Mouse (Mus musculus): Measurements from ENCODE around the gene Sirt2. TPM values are rescaled to one million over a fixed set of nuclear protein-coding genes. Genes with fewer than 3 reads are reported as not detected.

Sirt2 gene
- 71.4 and 75.2 TPM in 2 replicates for total RNA-seq (2021)
- long read RNA-seq, transcript Sirt2-202 (15 exons, 1,828 nt): major isoform, 92 of 128 reads
- long read RNA-seq, transcript Sirt2-201 (16 exons, 1,843 nt): minor isoform, 17 of 128 reads
- long read RNA-seq, partial matches to known transcripts: 7 of 128 reads
- long read RNA-seq, other reads (novel, unspliced or antisense): 10 of 128 reads

- DNase-seq: peak; percentile 90
Observed at GRCm38 (mm10) chr7:28766173-28766879, at the start of gene Sirt2. TSS of gene Sirt2 (plus strand) at chr7:28766735.

GRCm38 (mm10) chr7:28717726-28718125, 48.8 kb upstream of the Sirt2 start:
- DNase-seq: no peak

GRCm38 (mm10) chr7:28719159-28719558, 47.4 kb upstream of the Sirt2 start:
- DNase-seq: no peak

- DNase-seq: no peak
Observed at GRCm38 (mm10) chr7:28719650-28720049, 46.9 kb upstream of the Sirt2 start.

GRCm38 (mm10) chr7:28720753-28721537, 45.6 kb upstream of the Sirt2 start:
- no peak for DNase-seq

GRCm38 (mm10) chr7:28722079-28722478, 44.5 kb upstream of the Sirt2 start:
- no peak for DNase-seq

- DNase-seq: no peak
Observed at GRCm38 (mm10) chr7:28724613-28725012, 41.9 kb upstream of the Sirt2 start.

- DNase-seq: peak; percentile 87
Observed at GRCm38 (mm10) chr7:28726600-28726999, 39.9 kb upstream of the Sirt2 start.

GRCm38 (mm10) chr7:28727649-28728340, 38.7 kb upstream of the Sirt2 start:
- DNase-seq: peak; percentile 27

GRCm38 (mm10) chr7:28732341-28733142, 34.0 kb upstream of the Sirt2 start:
- peak; percentile 84 for DNase-seq

- DNase-seq: no peak
Observed at GRCm38 (mm10) chr7:28733211-28733610, 33.3 kb upstream of the Sirt2 start.

GRCm38 (mm10) chr7:28735701-28736100, 30.8 kb upstream of the Sirt2 start:
- no peak for DNase-seq

GRCm38 (mm10) chr7:28739829-28740228, 26.7 kb upstream of the Sirt2 start:
- DNase-seq: no peak

GRCm38 (mm10) chr7:28740949-28741348, 25.6 kb upstream of the Sirt2 start:
- no peak for DNase-seq

- DNase-seq: no peak
Observed at GRCm38 (mm10) chr7:28741368-28741708, 25.2 kb upstream of the Sirt2 start.

- DNase-seq: peak; percentile 94
Observed at GRCm38 (mm10) chr7:28741709-28742438, 24.7 kb upstream of the Sirt2 start, which contains the start of the genes Mrps12 and Sars2. TSS of gene Mrps12 (minus strand) at chr7:28741820. TSS of gene Sars2 (plus strand) at chr7:28741992.

GRCm38 (mm10) chr7:28749935-28750334, 16.6 kb upstream of the Sirt2 start:
- no peak for DNase-seq

- no peak for DNase-seq
Observed at GRCm38 (mm10) chr7:28756079-28756478, 10.5 kb upstream of the Sirt2 start, which contains the start of gene Ccer2. TSS of gene Ccer2 (plus strand) at chr7:28756174.

GRCm38 (mm10) chr7:28758623-28759022, 7.9 kb upstream of the Sirt2 start:
- DNase-seq: no peak

GRCm38 (mm10) chr7:28761907-28762306, 4.6 kb upstream of the Sirt2 start:
- DNase-seq: no peak

GRCm38 (mm10) chr7:28765211-28765610, 1.3 kb upstream of the Sirt2 start:
- no peak for DNase-seq
